Mouse (Mus musculus) bone marrow macrophage, adult 2 months (primary cell): ENCODE data around the gene Triobp.

Experiments used
- CTCF ChIP-seq: IDR thresholded peaks from 2 replicates; pipeline ENCODE4 v1.5.1; 2012; ENCODE audit warnings: low read depth, mild to moderate bottlenecking, low read length, moderate library complexity
- POLR2A ChIP-seq: IDR thresholded peaks from 2 replicates; pipeline ENCODE4 v1.6.1; 2012; ENCODE audit warnings: mild to moderate bottlenecking, low read depth, low read length, borderline replicate concordance

DNA sequence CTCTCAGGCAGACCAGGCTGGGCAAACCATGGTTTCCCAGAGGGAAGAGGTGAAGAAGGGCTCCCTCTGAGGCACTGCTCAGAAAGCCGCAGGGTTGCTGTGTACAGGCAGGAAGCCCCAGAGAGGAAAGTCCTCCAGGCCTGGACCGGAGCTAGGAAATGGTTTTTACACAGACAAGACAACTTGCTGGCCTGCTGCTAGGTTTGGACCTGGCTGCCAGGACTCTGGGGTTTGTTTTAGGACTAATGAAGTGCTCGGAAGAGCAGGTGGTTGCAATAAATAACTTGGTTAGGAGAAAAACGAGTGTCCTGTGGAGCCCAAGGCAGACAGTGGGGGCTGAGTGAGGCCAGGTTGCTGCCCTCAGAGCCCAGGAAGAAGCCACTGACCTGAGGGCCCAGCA lies 100.7 kb downstream of the Triobp start:
- TF ChIP-seq CTCF: no peak
- TF ChIP-seq POLR2A: no peak
